Mouse (Mus musculus) liver, embryonic 14.5 days (tissue): ENCODE results near the gene Syt9.

Source experiments
- CTCF ChIP-seq: IDR thresholded peaks from 2 replicates; pipeline ENCODE4 v1.5.1; 2016; ENCODE audit warnings: antibody characterized with exemption, low read depth, control low read depth
- EP300 ChIP-seq: IDR thresholded peaks from 2 replicates; pipeline ENCODE4 v1.6.1; 2016; ENCODE audit warnings: antibody characterized with exemption, low read depth

DNA sequence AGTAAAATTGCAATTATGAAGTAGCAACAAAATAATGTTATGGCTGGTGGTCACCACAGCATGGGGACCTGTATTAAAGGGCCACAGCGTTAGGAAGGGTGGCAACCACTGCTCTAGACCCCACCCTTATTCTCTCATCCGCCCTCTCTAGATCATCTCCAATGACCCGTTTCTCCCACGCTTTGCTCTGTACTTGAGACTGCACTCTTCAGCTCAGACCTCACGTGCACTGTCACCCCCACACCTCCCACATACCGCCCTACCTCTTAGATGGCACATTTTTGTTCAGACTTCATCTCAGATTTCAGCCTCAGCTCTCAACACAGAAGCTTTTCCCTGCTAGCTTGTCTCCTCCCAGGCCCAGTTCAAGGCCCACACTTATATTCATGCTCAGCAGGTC lies 150.9 kb downstream of the Syt9 start:
- no peak for TF ChIP-seq CTCF
- TF ChIP-seq EP300, result no peak
